Mouse (Mus musculus) testis, adult 2 months (tissue): Measurements from ENCODE around the gene Slc8a2.

Source experiments
- CTCF ChIP-seq: fragments of 200-500 bp; IDR thresholded peaks from 2 replicates; pipeline ENCODE4 v1.5.1; 2012; ENCODE audit warnings: low read depth, mild to moderate bottlenecking, inconsistent platforms, low read length, moderate library complexity; ENCODE audit not compliant: control insufficient read depth, insufficient read depth, insufficient replicate concordance
- POLR2A ChIP-seq: fragments of 200-500 bp; IDR thresholded peaks from 2 replicates; pipeline ENCODE4 v1.6.1; 2012; ENCODE audit warnings: low read depth, mild to moderate bottlenecking, inconsistent platforms, low read length, moderate library complexity; ENCODE audit not compliant: control insufficient read depth

DNA sequence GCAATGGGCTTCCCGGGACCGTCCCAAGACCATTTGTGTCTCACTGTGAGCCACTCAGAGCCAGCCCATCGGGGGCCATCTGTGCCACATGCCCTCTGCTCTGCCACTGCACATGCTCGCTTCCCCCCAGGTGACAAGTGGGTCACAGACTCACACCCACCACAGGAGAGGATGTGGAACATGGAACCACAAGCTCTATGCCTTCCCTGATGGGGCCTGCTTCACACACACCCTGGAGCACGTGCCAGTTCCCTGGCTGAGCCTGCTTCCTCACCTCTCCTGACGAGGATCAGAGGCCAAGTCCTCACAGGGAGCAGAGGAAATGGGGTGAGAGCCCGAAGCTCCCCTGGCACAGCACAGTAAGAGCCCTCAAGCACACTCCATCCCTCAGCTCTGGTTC is 77.5 kb downstream of the Slc8a2 start:
- no peak for TF ChIP-seq POLR2A
- TF ChIP-seq CTCF, result no peak
